Mouse (Mus musculus): ENCODE data around the gene Gjb4.

GRCm38 (mm10) chr4:127317143-127317542 lies 36.7 kb downstream of the Gjb4 start:
- TF ChIP-seq CTCF (IDR thresholded peaks at IDR 0.05; ENCODE audit: low read depth, low read length) = no peak
- TF ChIP-seq TAL1 (conservative IDR thresholded peaks at IDR 0.05; ENCODE audit: low read depth, low read length) = no peak
- no peak for TF ChIP-seq GATA2 (IDR thresholded peaks at IDR 0.05; ENCODE audit: borderline replicate concordance, low read depth, low read length)
- no peak for TF ChIP-seq GATA1 (IDR thresholded peaks at IDR 0.05; ENCODE audit: borderline replicate concordance, low read length)
